Mouse (Mus musculus): ENCODE measurements at regions not wholly inside any gene's neighbourhood (a gene's known extent, or its start where the extent isn't known, plus 50 kb on each side); places are given as distances from the start of the nearest gene placed in this dataset.
"Not testable (repeated sequence)": the region's sequence is repeated elsewhere in the genome, so short reads cannot be mapped to it uniquely, and the experiment has no call there.

DNA sequence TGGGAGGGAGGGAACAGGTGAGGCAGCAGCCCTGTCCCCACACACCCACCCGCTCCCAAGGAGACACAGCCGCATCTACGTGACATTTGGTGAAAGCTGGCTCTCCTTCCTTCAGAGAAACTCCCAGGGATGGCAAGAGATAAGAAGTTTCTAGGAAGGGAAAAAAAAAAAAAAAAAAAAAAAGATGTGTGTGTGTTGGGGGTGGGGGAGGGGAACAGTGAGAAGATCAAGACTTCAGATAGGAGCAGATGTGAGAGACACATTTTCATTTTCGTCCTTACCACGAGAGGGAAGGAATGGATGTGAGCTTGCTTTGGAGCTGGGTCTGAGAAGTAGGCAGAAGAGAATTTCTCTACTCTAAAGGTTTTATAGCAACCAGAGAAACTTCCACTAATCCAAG lies 91.4 kb downstream of the Cd24a start:
- Histone ChIP-seq H3K4me1 (replicated peaks; ENCODE audit: control insufficient read depth, insufficient read depth, low read length) (no peaks in the 10 kb centered on the region), H3K27me3 (replicated peaks; ENCODE audit: control insufficient read depth, insufficient read depth, low read length) (no peaks in the 10 kb centered on the region), H3K9me3 (ENCODE audit: control insufficient read depth) (no peaks in the 10 kb centered on the region), H3K27ac (ENCODE audit: low read depth, low read length) (no peak overlapping the region), H3K4me3 (ENCODE audit: low read depth, low read length) (no peak overlapping the region), H3K9ac (ENCODE audit: low read depth, low read length) (no peak overlapping the region), H3K36me3 (ENCODE audit: control insufficient read depth, insufficient read depth) (no peaks in the 10 kb centered on the region), H3K4me2 (replicated peaks; ENCODE audit: low read depth) (no peak overlapping the region)
- WGBS, result 53% methylated on average over 5 of the region's 5 CpGs
- TF ChIP-seq CTCF (IDR thresholded peaks at IDR 0.05; ENCODE audit: low read depth), result no peak
- ATAC-seq, result no peak

DNA sequence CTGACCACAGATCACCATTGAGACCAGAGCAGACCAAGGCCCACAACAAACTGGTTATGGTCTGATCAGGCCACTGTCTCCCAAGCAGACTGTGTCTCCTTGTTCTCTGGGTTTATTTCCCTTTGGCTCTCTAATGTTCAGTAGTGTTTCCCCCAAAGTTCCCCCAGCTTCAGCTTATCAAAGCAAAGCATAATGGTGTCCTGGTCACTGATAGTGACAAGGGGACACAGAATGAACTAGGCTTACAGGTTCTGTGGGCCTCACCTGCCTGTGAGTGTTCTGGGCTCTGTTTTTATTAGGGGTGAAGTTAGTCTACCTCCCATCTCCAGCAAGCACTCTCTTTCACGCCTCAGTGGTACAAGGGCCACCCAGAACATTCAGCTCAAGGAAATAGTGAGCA lies 92.7 kb downstream of the Cd24a start:
- Histone ChIP-seq H3K4me3 (ENCODE audit: low read depth, low read length) (no peak overlapping the region), H3K27ac (ENCODE audit: low read depth, low read length) (no peak overlapping the region), H3K27me3 (replicated peaks; ENCODE audit: control insufficient read depth, insufficient read depth, low read length) (no peaks in the 10 kb centered on the region), H3K9ac (ENCODE audit: low read depth, low read length) (no peak overlapping the region), H3K4me2 (replicated peaks; ENCODE audit: low read depth) (no peak overlapping the region), H3K4me1 (replicated peaks; ENCODE audit: control insufficient read depth, insufficient read depth, low read length) (no peaks in the 10 kb centered on the region), H3K9me3 (ENCODE audit: control insufficient read depth) (no peaks in the 10 kb centered on the region), H3K36me3 (ENCODE audit: control insufficient read depth, insufficient read depth) (no peaks in the 10 kb centered on the region)
- WGBS, result 79% methylated on average over 1 of the region's 1 CpGs
- TF ChIP-seq CTCF (IDR thresholded peaks at IDR 0.05; ENCODE audit: low read depth), result no peak
- ATAC-seq, result no peak

DNA sequence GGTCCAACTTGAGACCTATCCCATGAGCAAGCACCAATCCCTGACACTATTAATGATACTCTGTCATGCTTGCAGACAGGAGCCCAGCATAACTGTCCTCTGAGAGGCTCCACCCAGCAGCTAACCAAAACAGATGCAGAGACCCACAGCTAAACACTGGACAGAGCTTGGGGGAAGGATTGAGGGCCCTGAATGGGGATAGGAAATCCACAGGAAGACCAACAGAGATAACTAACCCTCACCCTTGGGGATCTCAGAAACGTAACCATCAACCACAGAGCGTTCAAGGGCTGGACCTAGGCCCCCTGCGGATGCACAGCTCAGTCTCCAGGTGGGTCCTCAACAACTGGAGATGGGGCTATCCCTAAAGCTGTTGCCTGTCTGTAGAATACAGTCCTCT lies 93.7 kb downstream of the Cd24a start:
- H3K27ac ChIP-seq (ENCODE audit: low read depth, low read length), result no peak overlapping the region
- H3K9me3 ChIP-seq (ENCODE audit: control insufficient read depth), result no peaks in the 10 kb centered on the region
- no peaks in the 10 kb centered on the region for H3K27me3 ChIP-seq (replicated peaks; ENCODE audit: control insufficient read depth, insufficient read depth, low read length)
- H3K36me3 ChIP-seq (ENCODE audit: control insufficient read depth, insufficient read depth), result no peaks in the 10 kb centered on the region
- no peaks in the 10 kb centered on the region for H3K4me1 ChIP-seq (replicated peaks; ENCODE audit: control insufficient read depth, insufficient read depth, low read length)
- H3K9ac ChIP-seq (ENCODE audit: low read depth, low read length), result no peak overlapping the region
- 95% methylated on average over 3 of the region's 3 CpGs for WGBS
- ATAC-seq, result no peak
- H3K4me2 ChIP-seq (replicated peaks; ENCODE audit: low read depth), result no peak overlapping the region
- no peak overlapping the region for H3K4me3 ChIP-seq (ENCODE audit: low read depth, low read length)
- no peak for TF ChIP-seq CTCF (IDR thresholded peaks at IDR 0.05; ENCODE audit: low read depth)

DNA sequence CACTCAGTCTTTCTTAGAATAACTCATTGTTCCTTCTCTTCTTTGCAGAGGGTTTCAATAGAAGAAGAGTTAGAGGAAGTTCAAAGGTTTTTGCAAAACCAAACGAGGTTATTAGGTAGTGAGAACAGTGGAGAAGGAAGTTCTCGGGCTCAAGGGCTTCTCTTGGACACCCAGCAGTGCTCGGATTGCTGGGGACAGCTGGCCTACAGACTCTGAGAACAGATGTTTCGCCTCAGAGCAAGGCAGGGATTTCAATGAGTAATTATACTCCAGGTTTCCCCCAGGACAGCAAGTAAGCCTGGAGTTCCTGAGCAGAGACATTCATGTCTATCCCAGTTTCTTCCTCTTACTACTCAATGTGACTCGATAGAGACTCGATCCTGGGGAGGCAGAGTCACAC lies 94.4 kb downstream of the Cd24a start:
- Histone ChIP-seq H3K9ac (ENCODE audit: low read depth, low read length) (no peak overlapping the region), H3K27me3 (replicated peaks; ENCODE audit: control insufficient read depth, insufficient read depth, low read length) (no peaks in the 10 kb centered on the region), H3K4me3 (ENCODE audit: low read depth, low read length) (no peak overlapping the region), H3K9me3 (ENCODE audit: control insufficient read depth) (no peaks in the 10 kb centered on the region), H3K36me3 (ENCODE audit: control insufficient read depth, insufficient read depth) (no peaks in the 10 kb centered on the region), H3K4me1 (replicated peaks; ENCODE audit: control insufficient read depth, insufficient read depth, low read length) (no peaks in the 10 kb centered on the region), H3K4me2 (replicated peaks; ENCODE audit: low read depth) (no peak overlapping the region), H3K27ac (ENCODE audit: low read depth, low read length) (no peak overlapping the region)
- no peak for TF ChIP-seq CTCF (IDR thresholded peaks at IDR 0.05; ENCODE audit: low read depth)
- no peak for ATAC-seq
- 34% methylated on average over 6 of the region's 6 CpGs for WGBS

DNA sequence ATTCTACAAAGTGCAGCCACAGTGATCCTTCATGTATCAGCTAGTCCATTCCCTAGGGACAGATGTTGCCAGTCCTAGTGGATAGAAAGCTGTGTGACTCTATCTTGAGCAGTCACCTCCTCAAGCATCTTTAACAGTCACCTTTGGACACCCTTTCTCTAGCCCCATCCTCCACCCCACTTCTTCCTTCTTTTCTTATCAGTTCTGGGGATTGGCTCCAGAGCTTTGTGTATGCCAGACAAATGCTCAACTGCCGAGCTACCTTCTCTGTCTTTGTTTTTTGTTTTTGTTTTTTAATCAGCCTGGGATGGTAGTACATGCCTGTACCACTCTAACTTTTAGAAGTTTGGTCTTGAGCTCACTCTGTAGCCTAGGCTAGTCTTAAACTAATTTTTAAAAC lies 96.7 kb downstream of the Cd24a start:
- H3K27me3 ChIP-seq (replicated peaks; ENCODE audit: control insufficient read depth, insufficient read depth, low read length), result no peaks in the 10 kb centered on the region
- H3K4me3 ChIP-seq (ENCODE audit: low read depth, low read length), result no peak overlapping the region
- no peak for ATAC-seq
- no peak for TF ChIP-seq CTCF (IDR thresholded peaks at IDR 0.05; ENCODE audit: low read depth)
- H3K4me2 ChIP-seq (replicated peaks; ENCODE audit: low read depth), result no peak overlapping the region
- no peak overlapping the region for H3K9ac ChIP-seq (ENCODE audit: low read depth, low read length)
- no peak overlapping the region for H3K27ac ChIP-seq (ENCODE audit: low read depth, low read length)
- WGBS, result 54% methylated on average over 1 of the region's 1 CpGs
- H3K9me3 ChIP-seq (ENCODE audit: control insufficient read depth), result no peaks in the 10 kb centered on the region
- H3K4me1 ChIP-seq (replicated peaks; ENCODE audit: control insufficient read depth, insufficient read depth, low read length), result no peaks in the 10 kb centered on the region
- no peaks in the 10 kb centered on the region for H3K36me3 ChIP-seq (ENCODE audit: control insufficient read depth, insufficient read depth)

DNA sequence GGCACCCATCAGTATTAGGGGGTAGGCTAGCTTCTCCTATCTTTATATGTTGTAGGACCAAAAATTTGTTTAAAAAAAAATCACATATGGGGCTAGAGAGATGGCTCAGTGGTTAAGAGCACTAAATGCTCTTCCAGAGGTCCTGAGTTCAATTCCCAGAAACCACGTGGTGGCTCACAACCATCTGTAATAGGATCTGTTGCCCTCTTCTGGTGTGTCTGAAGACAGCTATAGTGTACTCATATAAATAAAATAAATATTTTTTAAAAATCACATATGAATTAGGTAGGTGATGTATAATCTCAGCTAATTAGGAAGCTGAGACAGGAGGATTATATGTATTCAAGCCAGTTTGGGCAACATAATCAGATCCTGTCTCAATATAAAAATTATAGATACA lies 97.4 kb downstream of the Cd24a start:
- H3K36me3 ChIP-seq (ENCODE audit: control insufficient read depth, insufficient read depth); ATAC-seq; H3K9ac ChIP-seq (ENCODE audit: low read depth, low read length); H3K27ac ChIP-seq (ENCODE audit: low read depth, low read length); H3K27me3 ChIP-seq (replicated peaks; ENCODE audit: control insufficient read depth, insufficient read depth, low read length); H3K4me3 ChIP-seq (ENCODE audit: low read depth, low read length); H3K4me1 ChIP-seq (replicated peaks; ENCODE audit: control insufficient read depth, insufficient read depth, low read length); H3K9me3 ChIP-seq (ENCODE audit: control insufficient read depth); H3K4me2 ChIP-seq (replicated peaks; ENCODE audit: low read depth): not testable (repeated sequence)
- 86% methylated on average over 1 of the region's 1 CpGs for WGBS

DNA sequence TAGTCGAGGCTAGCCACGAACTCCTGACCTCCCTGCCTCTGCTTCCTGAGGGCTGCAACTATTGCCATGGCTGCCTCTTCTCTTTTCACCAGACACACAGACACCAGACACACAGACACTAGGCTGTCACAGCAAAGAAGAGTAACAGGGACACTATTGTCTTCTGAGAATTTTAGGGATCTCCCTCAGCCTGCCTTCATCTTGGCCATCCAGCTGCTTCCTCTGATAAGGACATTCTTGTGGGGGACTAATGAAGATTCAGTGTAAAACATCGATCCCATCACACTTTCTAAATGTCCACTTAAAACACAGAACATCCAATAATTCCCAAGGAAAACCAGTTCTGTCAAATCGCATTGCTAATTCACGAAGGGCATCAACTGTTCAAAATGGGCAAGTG lies 98.2 kb downstream of the Cd24a start:
- H3K27ac ChIP-seq (ENCODE audit: low read depth, low read length), result no peak overlapping the region
- H3K4me1 ChIP-seq (replicated peaks; ENCODE audit: control insufficient read depth, insufficient read depth, low read length), result no peaks in the 10 kb centered on the region
- H3K4me2 ChIP-seq (replicated peaks; ENCODE audit: low read depth), result no peak overlapping the region
- WGBS, result 81% methylated on average over 5 of the region's 5 CpGs
- H3K4me3 ChIP-seq (ENCODE audit: low read depth, low read length), result no peak overlapping the region
- H3K9ac ChIP-seq (ENCODE audit: low read depth, low read length), result no peak overlapping the region
- TF ChIP-seq CTCF (IDR thresholded peaks at IDR 0.05; ENCODE audit: low read depth), result no peak
- H3K9me3 ChIP-seq (ENCODE audit: control insufficient read depth), result no peaks in the 10 kb centered on the region
- H3K36me3 ChIP-seq (ENCODE audit: control insufficient read depth, insufficient read depth), result no peaks in the 10 kb centered on the region
- H3K27me3 ChIP-seq (replicated peaks; ENCODE audit: control insufficient read depth, insufficient read depth, low read length), result no peaks in the 10 kb centered on the region
- ATAC-seq, result no peak
